ENCODE assay signal across 19 mouse cellular contexts in the genomic region with DNA sequence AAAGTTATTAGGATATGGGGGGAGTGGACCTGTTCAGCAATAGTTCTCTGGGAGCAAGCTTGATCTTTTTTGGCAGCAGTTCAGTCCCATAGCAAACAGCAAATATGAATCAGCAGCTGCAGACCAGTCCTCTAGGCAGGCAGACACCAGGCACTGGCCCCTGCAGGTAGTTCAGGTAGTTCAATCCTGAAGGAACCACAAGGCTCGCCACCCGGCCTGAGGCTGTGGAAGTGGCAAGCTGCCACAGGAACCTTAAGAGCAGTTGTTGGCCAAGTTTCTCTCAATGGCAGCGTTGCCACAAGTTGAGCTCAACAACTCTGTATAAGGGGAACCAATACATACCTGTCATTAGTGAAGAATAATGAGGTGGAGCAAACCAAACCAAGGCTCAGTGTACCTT. TPM values are rescaled to one million over a fixed set of nuclear protein-coding genes. Genes with fewer than 3 reads are reported as not detected.
DNase-seq lines count a peak whose midpoint lies in the region; ATAC-seq and TF ChIP-seq lines count a peak whose summit lies in the region.
"Had no signal": no experiment of that assay in that cellular context is flagged by ENCODE, and none has a peak within 500 bp of the region (broad histone marks: within the 10 kb centered on the region; RNA-seq: fewer than 3 reads in every experiment).

No protein-coding gene starts in this region.

- peaks cover 20% of the 10 kb centered on the region for H3K4me1 ChIP-seq in cerebellum, adult 2 months (ENCODE audit: control insufficient read depth, insufficient read depth, low read length)
- H3K4me1 ChIP-seq in heart, embryonic 13.5 days, result peaks cover 35% of the 10 kb centered on the region
- H3K4me1 ChIP-seq: forebrain, embryonic 12.5 days; midbrain, embryonic 15.5 days had no signal

- H3K9me3 ChIP-seq in heart, embryonic 13.5 days, result no peaks in the 10 kb centered on the region
- H3K9me3 ChIP-seq: forebrain, embryonic 12.5 days; megakaryocyte, embryonic 14.5 days; midbrain, embryonic 15.5 days had no signal

- no peaks in the 10 kb centered on the region for H3K27me3 ChIP-seq in cerebellum, adult 2 months (ENCODE audit: control insufficient read depth, insufficient read depth, low read length)
- no peaks in the 10 kb centered on the region for H3K27me3 ChIP-seq in heart, embryonic 13.5 days (replicated peaks)
- H3K27me3 ChIP-seq: forebrain, embryonic 12.5 days; megakaryocyte, embryonic 14.5 days; midbrain, embryonic 15.5 days had no signal

- no peak overlapping the region for H3K9ac ChIP-seq in heart, embryonic 13.5 days
- H3K9ac ChIP-seq: forebrain, embryonic 12.5 days; liver, postnatal 0 days; midbrain, embryonic 15.5 days had no signal

- DNase-seq in cerebellum, adult 2 months, result peak; percentile 36 to 37
- DNase-seq in cerebellum, adult 9-10 months, result no peak
- no peak for DNase-seq in heart, postnatal 25 days (ENCODE audit: low spot score)
- no peak for DNase-seq in layer of hippocampus, adult 2 months (ENCODE audit: low spot score in 2 of 2)
- no peak for DNase-seq in layer of hippocampus, postnatal 25 days (ENCODE audit: extremely low spot score in 1 of 2, low spot score in 1 of 2)
- peak; percentile 17 for DNase-seq in lung, postnatal 14 days
- DNase-seq: adrenal gland, adult 8-10 months; cerebellum, adult 8-10 months; liver; liver, postnatal 0 days; retina, postnatal 1 day; thymus, postnatal 36 days had no signal

- H3K36me3 ChIP-seq in heart, embryonic 13.5 days, result no peaks in the 10 kb centered on the region
- H3K36me3 ChIP-seq: forebrain, embryonic 12.5 days; midbrain, embryonic 15.5 days had no signal

- no peak for TF ChIP-seq POLR2A in cerebellum, adult 2 months (IDR thresholded peaks at IDR 0.05; ENCODE audit: borderline replicate concordance, insufficient read depth, low read length)

- 49% methylated on average over 3 of the region's 3 CpGs for WGBS in cerebellum, adult 2 months
- WGBS in heart, embryonic 13.5 days, result 88% methylated on average over 3 of the region's 3 CpGs

- no peak overlapping the region for H3K4me2 ChIP-seq in heart, embryonic 13.5 days
- H3K4me2 ChIP-seq: forebrain, embryonic 12.5 days; midbrain, embryonic 15.5 days had no signal

- 0 out of 2 replicates have a peak overlapping the region, but pooled peaks have one; percentile 23 for H3K27ac ChIP-seq in cerebellum, adult 2 months (ENCODE audit: insufficient read depth, low read length)
- H3K27ac ChIP-seq in heart, embryonic 13.5 days (replicated peaks), result 0 out of 2 replicates have a peak overlapping the region, but pooled peaks have one; percentile 15
- H3K27ac ChIP-seq in layer of hippocampus, adult 2 months, result peak overlapping the region; percentile 79
- H3K27ac ChIP-seq: forebrain, embryonic 12.5 days; hindbrain, postnatal 0 days; kidney, postnatal 0 days; midbrain, embryonic 15.5 days had no signal

- no peak overlapping the region for H3K4me3 ChIP-seq in cerebellum, adult 2 months (replicated peaks; ENCODE audit: insufficient read depth, low read depth, low read length)
- no peak overlapping the region for H3K4me3 ChIP-seq in heart, embryonic 13.5 days
- no peak overlapping the region for H3K4me3 ChIP-seq in layer of hippocampus, adult 2 months
- H3K4me3 ChIP-seq: forebrain, embryonic 12.5 days; megakaryocyte, embryonic 14.5 days; midbrain, embryonic 15.5 days had no signal

- no peak for TF ChIP-seq CTCF in cerebellum, adult 2 months (IDR thresholded peaks at IDR 0.05; ENCODE audit: borderline replicate concordance, insufficient read depth, low read depth, low read length)
- no peak for TF ChIP-seq CTCF in layer of hippocampus, adult 2 months (conservative IDR thresholded peaks at IDR 0.05)

- ATAC-seq in heart, embryonic 13.5 days (ENCODE audit: extremely low read depth, insufficient number of reproducible peaks, low FRiP score, low TSS enrichment), result no peak
- no peak for ATAC-seq in granulocyte monocyte progenitor cell, adult 5-6 weeks (replicated peaks; ENCODE audit: poor library complexity, severe bottlenecking)
- ATAC-seq: hindbrain, postnatal 0 days; liver, postnatal 0 days; midbrain, embryonic 15.5 days had no signal

- intact Hi-C loops in heart, postnatal 25 days (cut with DNase I), result loop anchor here (5.0 kb wide), 1 partner anchor 58 kb away; the partner anchor contains the start of gene Phlpp1

RNA-seq across cellular contexts. Expression of gene Phlpp1, which starts 58.8 kb away (rescaled TPM):
- polyA plus RNA-seq in cerebellum, adult 2 months (2012; rRNA removed), result 56.1 and 59.2 TPM in 2 replicates
- 3.9 and 4.6 TPM in 2 replicates for polyA plus RNA-seq in heart, embryonic 13.5 days (2015; fragmentation: Nextera tagmentation; extraction: Ambion mirVana)
- total RNA-seq in heart, postnatal 25 days (2021), result 10 to 100 TPM; 15.9 to 19.0 TPM
- total RNA-seq in layer of hippocampus, adult 2 months (2021), result 10 to 100 TPM; 82.6 to 87.3 TPM
- 10 to 100 TPM; 78.6 to 80.8 TPM for total RNA-seq in layer of hippocampus, postnatal 25 days (2021)
- total RNA-seq in granulocyte monocyte progenitor cell, adult 5-6 weeks (2014; fragmentation: Nextera tagmentation), result 0.94 and 2.2 TPM in 2 replicates
- total RNA-seq in granulocyte monocyte progenitor cell, adult 5-6 weeks (2017), result 1.7 and 2.1 TPM in 2 replicates

Comparison
In these comparisons a context has a peak if more than half of its experiments do, and no peak if none do; other contexts are left out.
1. DNase-seq: peak in cerebellum, adult 2 months (2 of 2) and lung, postnatal 14 days (single experiment); none in cerebellum, adult 9-10 months (single experiment), heart, postnatal 25 days (single experiment), layer of hippocampus, adult 2 months (0 of 2) and layer of hippocampus, postnatal 25 days (0 of 2).
2. H3K27ac ChIP-seq: peak in every context shown above with its lines; median percentile 79 in layer of hippocampus, adult 2 months; 23 in cerebellum, adult 2 months; 15 in heart, embryonic 13.5 days.
3. RNA of gene Phlpp1, which starts 58.8 kb away (total RNA-seq): 82.6 to 87.3 TPM in layer of hippocampus, adult 2 months, 78.6 to 80.8 TPM in layer of hippocampus, postnatal 25 days and 15.9 to 19.0 TPM in heart, postnatal 25 days; 0.94 to 2.2 TPM in granulocyte monocyte progenitor cell, adult 5-6 weeks; every median in the first group is over 4 times any median in the second.